Mouse (Mus musculus): ENCODE measurements around the gene Nr1h2.

Gene Nr1h2

DNA sequence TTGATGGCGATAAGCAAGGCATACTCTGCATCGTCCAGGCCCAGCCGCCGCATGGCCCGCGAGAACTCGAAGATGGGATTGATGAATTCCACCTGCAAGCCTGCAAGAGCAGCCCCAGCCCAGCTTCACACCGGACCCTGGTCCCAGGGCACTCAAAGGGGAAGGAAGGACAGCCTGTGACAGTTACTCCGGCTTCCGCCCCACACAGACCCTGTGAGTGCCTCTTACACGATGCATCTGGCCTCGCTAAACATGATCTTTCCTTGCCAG is 3.4 kb downstream of the Nr1h2 start:
- DNase-seq (ENCODE audit: inconsistent age in 2 of 2, low spot score in 1 of 2), result peak in 1 of 2 experiments; percentile 49

DNA sequence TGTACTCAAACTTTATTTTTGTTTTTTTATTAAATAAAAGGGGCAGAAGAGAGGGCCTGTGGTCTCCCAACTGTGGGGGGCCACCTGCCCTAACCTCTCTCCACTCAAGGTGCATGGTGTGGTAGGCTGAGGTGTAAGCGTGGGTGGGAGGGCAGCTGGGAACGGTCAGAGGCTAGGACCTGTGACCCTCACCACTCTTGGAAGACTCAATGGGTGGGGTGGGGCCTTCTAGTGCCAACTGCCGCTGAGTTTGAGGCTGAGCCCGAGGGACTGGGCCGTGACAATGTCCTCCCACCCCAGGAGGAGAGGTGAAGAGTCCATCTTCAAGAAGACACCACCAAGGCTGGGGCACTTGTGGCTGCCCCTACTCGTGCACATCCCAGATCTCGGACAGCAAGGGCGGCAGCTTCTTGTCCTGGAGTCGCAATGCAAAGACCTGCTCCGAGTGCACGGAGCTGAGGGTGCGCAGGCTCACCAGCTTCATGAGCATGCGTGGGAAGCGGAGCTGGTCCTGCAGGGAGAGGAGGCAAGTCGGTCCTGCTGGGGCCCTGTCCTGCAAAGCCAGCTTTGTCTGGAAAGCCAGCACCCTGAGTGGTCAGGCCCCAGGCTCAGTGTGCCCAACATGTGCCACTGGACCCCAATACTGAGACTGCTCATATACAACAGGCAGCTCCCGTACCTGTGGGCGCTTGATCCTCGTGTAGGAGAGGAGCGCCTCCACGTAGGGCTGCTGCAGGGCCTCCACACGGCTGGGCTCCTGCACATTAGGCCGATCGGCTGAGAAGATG is 3.9 kb downstream of the Nr1h2 start:
- DNase-seq (ENCODE audit: inconsistent age in 2 of 2, low spot score in 1 of 2), result peak in 1 of 2 experiments; percentile 48

DNA sequence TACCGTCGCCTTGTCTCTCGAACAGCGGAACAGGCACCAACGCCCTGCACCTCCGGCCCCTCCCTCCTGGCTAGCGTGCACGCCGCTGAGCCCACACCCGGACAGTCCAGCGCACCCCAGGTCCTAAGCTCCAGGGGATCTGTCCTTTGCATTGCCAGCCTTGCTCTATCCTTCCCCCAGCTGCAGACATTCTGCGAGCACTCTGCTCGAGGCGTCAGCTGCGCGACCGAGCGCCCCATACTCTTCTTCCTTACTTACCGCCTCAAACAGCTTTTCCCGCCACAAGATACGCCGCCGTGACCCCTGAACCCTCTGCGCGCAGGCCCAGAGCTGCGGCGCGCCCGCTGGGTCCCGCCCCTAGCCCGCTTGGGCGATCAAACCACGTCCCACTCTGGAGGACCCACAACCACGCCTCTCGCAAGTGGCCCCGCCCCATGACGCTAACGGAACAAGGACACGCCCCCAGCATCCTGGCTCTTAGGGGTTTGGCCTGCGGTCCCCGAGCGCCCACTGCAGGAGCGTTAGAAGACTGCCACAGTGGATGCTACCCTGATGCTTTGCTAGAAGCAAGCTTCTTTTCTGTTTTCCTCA is 5.2 kb downstream of the Nr1h2 start, which contains the start of gene Pold1:
Pold1 (minus strand) TSS at position 353 of the 591 bp plus-strand sequence.
- DNase-seq (ENCODE audit: inconsistent age in 2 of 2, low spot score in 1 of 2), result peak; percentile 100

DNA sequence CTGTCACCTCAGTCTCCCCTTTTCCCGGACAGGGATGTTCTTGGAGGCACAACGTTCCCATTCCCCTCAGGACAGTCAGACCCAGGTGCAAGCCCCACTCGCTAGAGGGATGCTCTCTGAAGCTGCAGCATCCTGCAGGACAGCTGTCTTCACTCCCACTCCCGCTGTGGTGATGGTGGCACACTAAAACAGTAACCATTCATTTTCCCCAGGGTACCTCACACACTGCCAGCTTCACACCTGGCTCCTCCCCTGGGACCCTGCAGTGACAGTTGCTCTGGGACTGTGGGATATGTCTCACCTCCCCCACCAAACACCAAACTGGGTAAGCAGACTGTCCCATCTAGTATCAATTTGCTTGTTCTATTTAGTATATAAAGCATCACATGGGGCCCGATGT is 6.0 kb downstream of the Nr1h2 start:
- DNase-seq (ENCODE audit: inconsistent age in 2 of 2, low spot score in 1 of 2), result no peak

DNA sequence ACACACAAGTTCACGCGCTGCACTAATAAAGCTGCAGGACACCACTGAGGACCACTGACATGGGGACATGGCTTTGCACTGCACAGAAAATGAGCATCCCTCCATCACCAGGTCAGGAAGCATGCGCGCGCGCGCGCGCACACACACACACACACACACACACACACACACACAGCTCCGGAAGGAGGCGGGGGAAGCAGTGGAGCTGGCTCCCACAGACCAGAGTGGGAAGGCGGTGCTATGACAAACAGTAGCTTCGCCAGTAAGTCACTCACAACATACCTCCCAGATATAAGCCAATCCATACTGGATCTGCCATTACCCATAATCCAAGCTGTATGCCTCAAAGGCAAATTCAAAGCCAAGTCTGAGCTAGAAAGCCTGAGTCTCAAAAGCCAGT is 6.7 kb downstream of the Nr1h2 start:
- no peak for DNase-seq (ENCODE audit: inconsistent age in 2 of 2, low spot score in 1 of 2)

DNA sequence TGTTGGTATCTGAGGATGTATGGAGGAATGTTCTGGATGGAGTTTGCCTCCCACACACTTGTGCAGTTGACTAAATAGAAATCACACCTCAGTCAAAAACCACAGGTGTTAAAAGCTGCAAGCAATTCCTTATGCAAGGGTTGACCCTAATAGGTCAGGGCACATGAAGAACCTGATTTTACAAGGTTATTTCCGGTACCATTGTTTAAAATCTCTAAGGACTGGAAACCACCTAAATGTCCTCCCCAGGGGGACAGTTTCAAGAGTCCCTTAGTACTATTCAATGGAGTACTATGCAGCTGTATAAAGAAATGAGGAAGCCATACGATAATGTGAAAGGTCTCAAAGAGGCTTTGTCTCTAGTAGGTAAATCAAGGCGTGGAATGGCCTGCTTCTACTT is 7.5 kb downstream of the Nr1h2 start:
- no peak for DNase-seq (ENCODE audit: inconsistent age in 2 of 2, low spot score in 1 of 2)

DNA sequence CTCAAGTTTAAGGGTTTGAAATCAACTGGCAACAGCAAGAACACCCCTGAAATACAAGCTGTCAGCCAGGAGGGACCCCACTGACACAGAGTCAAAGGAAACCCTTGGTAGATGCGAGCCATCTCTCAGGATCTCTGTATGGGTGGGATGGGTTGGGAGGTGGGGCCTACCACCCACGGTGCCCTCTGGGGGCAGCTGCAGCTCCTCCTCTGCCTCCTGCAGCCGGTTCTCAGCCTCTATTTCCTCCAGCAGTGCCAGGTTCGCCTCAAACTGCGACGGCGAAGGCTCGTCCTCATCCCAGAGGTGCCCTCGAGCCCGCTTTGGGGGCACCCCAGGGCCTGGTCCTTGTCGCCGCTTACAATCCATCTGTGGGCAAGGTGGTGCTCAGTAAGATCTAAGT is 10.7 kb downstream of the Nr1h2 start:
- no peak for DNase-seq (ENCODE audit: inconsistent age in 2 of 2, low spot score in 1 of 2)

DNA sequence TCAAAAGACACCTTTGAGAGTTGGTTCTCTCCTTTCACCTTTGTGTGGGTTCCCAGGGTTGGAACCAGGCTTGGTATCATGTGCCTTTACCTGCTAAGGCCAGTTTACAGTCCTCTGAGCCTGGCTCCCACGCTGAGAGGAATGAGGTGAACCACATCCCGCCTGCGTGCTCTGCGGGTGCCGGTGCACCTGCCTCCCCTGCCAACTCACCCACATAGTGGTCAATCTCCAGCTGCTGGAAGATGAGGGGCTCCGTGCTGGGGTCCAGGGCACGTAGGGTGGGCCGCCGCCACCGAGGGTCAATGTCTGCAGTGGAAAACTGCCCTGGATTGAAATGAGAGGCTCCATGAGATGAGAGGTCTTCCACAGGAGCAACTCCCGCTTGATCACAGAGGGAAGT is 11.2 kb downstream of the Nr1h2 start:
- DNase-seq (ENCODE audit: inconsistent age in 2 of 2, low spot score in 1 of 2), result no peak

DNA sequence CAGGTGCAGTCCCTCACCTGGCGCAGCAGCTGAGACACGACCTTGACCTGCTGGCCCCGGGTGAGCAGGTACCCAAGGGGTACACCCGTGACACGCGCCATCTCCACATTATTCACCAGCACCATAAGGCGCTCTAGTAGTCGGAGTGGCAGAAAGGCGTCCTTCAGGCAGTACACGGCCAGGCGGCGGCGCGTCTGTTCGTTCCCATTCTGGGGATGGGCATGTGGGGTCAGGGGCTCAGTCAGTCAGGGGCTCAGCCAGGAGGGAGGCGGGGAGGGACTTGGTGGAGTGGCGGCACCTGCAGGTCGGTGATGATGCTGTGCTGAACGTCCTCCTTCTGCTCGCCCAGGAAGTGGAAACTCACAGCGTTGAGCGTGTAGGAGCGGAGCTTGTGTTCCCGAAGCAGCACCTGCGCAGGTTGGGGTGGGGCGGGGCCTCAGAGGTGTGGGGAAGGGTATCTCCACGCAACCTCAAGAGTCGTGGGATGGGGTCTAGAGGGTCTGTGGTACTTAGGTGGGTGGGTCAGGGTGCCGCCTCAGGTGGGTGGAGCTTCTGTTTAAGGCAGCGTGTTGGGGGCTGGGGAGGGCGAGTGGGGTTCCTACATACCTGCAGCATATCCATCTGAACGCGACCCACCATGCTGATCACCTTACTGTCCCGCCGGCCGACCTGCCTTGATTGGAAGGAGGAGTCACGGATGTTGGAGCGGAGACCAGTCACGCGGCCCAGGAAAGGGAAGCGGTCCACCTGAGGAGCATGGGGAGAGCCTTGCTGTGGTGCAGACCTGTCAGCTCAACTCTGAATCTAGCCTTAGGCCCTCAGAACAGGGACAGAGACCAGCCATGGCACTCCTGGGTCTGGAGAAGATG is 14.8 kb downstream of the Nr1h2 start:
- DNase-seq (ENCODE audit: inconsistent age in 2 of 2, low spot score in 1 of 2), result no peak

DNA sequence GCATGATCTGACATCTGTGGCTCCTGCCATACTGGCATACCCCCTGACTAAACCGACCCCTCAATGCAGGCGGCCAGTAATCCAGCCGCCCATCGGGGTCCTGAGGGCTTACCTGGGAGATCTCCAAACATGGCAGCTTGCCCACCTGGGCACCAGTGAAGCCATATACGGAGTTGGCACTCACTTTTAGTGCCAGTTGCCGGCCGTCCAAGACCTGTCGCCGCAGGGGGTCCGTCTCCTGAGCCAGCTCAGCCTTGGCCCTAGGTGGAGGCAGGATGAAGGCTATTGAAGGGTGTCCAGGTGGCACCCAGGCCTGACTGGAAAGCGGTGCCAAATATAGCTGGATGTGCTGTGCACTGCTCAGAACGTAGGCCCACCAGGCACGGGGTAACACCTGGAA is 16.3 kb downstream of the Nr1h2 start:
- DNase-seq (ENCODE audit: inconsistent age in 2 of 2, low spot score in 1 of 2), result no peak

DNA sequence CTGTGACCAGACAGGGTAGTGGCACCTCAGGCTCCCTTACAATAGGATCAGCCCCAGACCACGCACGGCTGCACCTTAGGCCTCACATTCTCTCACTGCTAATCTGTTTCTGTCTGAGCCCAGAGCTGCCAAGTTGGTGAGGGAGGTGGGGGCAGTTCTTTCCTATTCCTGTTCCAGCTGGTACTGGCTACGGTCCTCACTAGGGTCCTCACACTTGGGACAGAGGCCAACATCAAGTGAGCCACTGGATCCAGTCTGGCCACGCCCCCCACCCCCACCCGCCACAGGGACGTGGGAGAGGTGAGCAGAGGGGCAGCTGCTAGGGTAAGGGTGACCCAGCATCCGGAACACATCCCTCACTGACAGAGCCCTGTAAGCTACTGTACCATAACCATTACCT is 16.7 kb downstream of the Nr1h2 start:
- DNase-seq (ENCODE audit: inconsistent age in 2 of 2, low spot score in 1 of 2), result no peak

DNA sequence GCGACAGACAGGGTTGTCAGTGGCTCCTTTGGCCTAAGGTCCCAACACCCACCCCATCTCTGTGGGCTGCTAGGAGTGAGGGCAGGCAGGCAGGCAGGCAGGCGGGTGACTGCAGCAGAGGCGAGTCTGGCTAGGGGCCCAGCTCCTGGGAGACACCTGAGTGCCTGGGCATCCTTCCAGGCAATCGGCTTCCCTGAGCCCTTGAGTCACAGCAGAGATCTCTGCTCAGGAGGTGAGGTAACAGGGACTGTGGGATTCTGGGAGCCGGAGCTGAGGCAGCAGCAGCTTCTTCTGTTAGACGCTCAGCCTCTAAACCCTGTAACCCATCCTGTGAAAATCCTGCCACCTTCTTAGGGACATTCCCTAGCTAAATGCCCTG is 17.2 kb downstream of the Nr1h2 start:
- DNase-seq (ENCODE audit: inconsistent age in 2 of 2, low spot score in 1 of 2), result no peak

DNA sequence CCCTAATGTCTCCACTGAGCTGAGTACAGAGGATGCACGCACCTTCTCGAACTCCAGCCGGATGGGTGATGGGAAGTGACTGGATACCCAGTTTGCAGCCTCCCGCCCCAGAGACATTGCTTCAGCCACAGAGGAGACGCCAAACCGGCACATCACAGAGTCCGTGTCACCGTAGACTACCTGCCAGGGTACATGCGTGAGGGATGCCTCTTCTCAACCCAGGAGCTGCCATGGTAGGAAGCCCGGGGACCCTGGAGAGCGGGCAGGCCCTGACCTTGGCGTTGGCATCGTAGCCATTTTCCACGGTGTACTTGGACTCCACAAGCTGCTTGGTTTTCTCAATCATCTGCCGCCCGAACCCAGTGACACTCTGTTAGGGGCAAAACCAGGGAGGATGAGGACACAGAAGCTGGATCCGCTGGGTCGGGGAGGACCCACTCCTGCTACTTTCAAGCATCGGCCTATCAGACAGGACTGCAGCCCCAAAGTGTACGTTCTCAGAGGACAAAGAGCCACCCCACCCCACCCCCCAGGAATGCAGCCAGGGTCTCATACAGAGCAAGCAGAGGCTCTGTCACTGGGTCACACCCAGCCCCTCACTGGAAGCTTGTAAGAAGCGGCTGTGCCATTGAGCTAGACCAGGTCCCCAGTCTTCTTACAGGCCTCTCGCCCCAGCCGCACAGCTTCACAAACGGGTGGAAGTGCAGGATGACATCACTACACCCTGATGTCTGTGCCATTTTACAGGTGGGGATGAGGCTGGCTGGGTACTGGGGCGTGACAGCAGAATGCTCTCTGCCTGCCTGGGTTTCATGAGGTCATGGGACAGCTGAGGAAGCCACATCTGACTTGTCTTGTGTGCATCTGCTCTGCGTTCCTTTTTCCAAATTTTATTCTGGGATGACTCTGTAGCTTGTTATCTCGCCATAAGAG is 17.8 kb downstream of the Nr1h2 start:
- DNase-seq (ENCODE audit: inconsistent age in 2 of 2, low spot score in 1 of 2), result no peak

DNA sequence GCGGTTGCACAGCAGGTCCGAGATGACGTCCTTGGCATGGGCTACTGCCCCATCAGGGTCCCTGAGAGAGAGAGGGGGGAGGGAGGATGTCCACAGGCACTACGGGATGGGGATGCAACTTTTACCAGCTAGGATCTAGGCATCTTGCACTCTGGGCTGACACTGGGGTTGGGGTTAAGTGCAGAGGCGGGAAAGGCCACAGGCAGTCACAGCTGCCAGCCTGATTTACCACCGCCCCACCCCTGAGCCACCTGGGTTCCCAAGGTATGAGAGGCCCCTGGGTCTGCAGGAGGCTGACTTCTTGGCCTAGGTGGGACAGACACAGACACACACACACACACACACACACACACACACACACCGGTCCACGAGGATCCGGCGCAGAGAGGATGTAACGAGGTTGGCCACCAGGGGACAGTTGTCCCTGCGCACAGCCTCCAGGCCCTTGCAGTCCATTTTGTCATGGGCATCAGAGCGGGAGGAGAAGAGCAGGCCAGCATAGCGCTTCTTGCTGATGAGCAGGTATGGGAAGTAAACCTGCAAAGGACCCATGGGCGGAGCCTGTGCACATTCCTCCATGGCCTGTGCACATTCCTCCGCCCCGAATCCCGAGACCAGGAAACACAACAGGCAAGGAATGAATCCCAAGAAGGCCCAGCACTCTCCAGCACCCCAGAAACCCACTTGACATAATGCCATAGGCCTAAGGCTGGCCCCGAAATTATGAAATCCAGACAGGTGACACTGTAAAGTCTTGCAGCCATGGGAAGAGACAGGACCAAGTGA is 18.9 kb downstream of the Nr1h2 start:
- DNase-seq (ENCODE audit: inconsistent age in 2 of 2, low spot score in 1 of 2), result no peak

DNA sequence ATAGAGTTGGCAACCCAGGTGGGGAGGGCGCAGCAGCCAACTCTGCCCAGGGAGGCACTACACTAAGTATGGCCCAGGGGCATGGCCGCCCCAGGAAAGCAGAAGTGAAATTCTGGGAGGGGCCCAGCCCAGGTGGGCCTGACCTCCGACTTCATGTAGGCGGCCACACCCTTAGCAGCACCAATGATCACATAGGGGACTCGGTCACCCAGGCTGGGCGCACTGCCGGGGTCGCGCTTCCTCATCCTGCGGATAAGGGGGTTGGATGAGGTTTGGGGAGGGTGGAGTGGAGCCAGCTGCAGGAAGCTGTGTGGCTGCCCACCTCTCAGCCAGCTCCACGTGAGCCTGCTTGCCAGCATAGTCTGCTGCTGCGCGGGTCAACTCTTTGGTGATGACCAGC is 19.5 kb downstream of the Nr1h2 start:
- no peak for DNase-seq (ENCODE audit: inconsistent age in 2 of 2, low spot score in 1 of 2)

DNA sequence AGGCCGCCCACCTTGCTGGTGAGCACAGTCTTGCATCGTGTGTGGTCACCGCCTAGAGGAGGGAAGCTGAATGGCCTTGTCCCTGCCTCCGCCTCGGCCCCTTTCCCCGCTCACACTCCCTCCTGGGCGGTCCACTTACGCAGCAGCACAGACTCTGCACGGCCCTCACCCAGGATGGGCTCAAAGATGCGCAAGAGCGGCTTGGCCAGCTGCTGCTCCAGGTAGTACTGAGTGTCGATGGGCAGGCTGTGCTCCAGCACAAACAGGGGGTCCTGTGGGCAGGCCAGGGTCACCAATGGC is 20.1 kb downstream of the Nr1h2 start:
- no peak for DNase-seq (ENCODE audit: inconsistent age in 2 of 2, low spot score in 1 of 2)

DNA sequence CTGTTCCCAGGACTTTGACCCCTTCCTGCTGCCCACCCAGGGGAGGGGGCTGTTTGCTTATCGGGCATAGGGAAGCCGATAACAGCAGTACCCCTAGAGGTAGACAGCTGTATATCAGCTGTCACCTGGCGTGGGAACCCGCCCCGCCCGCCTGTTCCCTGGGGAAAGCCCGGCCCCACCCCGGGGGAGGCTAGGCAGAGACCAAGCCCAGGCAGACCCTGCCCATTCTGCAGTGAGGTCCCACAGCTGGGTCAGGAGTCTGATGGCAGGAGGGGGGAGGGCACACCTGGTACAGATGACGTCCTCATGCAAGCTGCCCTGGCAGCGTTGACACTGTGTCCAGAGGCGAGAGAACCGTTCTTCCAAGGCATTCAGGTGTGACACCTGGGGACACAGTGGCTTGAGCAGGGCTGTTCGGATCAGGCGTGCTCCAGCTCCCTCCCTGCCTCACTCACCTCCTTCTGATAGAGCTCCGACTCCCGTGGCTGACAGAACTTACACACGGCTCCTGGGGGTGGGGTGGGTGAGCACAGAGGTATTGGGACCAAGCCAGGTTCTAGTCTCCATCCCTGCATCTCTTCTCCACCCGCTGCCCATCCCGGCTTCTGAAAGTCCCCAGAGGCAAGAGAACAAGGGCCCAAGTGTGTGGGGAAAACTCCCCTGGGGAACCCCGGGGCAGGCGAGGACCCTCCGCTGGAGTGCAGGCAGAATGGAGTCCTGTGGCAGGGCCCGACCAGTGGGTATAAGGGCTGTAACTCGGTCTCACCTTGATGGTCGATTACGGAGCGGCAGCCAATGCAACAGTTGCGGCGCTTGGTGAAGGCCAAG is 20.6 kb downstream of the Nr1h2 start:
- DNase-seq (ENCODE audit: inconsistent age in 2 of 2, low spot score in 1 of 2), result no peak

DNA sequence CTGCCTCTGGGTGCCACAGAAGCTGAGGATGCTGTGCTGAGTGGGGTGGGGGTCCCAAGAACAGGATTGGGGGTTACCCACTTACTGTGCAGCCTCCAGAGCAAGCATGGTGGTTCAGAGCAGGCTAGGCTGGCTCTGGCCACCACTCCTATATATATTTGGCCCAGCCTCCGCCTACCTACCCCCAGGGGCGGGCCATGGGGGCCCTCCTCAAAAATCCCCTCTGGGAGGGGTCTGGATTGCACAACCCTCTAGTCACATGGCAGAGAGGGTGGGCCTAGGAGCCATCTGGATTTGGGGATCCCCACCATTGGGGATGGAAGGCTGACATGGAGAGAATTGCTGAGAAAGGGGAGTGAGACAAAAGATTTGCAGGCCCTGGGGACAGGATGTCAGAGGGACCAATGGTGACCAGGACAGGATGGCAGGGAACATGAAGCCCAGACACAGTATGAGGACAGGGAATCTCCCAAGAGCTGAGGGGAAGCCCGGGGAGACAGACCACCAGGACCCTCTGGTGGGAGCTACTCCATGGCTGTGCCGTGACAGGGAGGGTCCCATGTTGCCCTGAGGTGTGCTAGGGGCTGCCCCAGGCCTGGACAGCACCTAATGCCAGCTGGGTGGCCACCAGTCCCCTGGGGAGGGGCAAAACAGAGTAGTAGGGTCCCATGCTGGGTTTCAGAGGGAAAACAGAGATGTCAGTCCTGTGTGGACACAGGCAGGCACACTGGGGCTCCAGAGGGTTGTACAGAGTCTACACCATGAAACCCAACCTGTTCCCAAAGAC is 21.6 kb downstream of the Nr1h2 start, which contains the start of gene Spib:
Spib (minus strand) TSS at position 126 of the 787 bp plus-strand sequence.
- no peak for DNase-seq (ENCODE audit: inconsistent age in 2 of 2, low spot score in 1 of 2)

DNA sequence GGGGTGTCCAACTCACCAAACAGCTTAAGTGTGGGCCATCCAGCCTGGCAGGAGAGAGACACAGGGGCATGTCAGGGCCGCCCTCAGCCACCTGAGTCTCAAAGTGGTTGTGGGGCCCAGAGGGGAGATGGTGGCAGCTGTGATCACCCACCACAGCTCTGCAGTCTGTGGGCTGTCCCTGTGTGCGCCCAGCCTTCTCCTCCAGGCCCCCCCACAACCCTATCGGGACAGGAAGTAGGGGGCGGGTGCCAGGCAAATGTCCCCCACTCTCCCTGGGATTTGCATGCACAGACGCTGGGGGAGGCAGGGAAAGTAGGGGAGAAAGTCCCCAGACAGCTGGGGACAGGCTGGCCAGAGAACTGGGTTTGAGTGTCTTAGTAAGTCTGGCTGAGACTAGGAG is 22.5 kb downstream of the Nr1h2 start:
- DNase-seq (ENCODE audit: inconsistent age in 2 of 2, low spot score in 1 of 2), result no peak

Data from adrenal gland, adult (tissue).